Mouse (Mus musculus) embryonic facial prominence, embryonic 11.5 days (tissue): Measurements from ENCODE around the gene Galntl6. TPM values are rescaled to one million over a fixed set of nuclear protein-coding genes. Genes with fewer than 3 reads are reported as not detected.

Experiments used
- ATAC-seq: fragments of 200-750 bp; cut with Nextera tagmentation; replicated peaks from 2 replicates; pipeline ENCODE4 v1.8.0; 2017; ENCODE audit warnings: low read depth; ENCODE audit not compliant: insufficient number of reproducible peaks, low FRiP score, low TSS enrichment
- DNase-seq: peaks from one replicate; pipeline ENCODE4 v3.0.0-alpha.2; 2015; ENCODE audit warnings: low spot score
- H3K27ac ChIP-seq: fragments of 300-500 bp; sonication (generic); replicated peaks from 2 replicates; pipeline ENCODE4 v1.5.1; 2014; ENCODE audit warnings: mild to moderate bottlenecking, low read depth, low read length, control low read depth
- H3K27me3 ChIP-seq: fragments of 300-500 bp; sonication (generic); 2 replicates; pipeline ENCODE4 v1.6.1; 2014; ENCODE audit warnings: mild to moderate bottlenecking, low read length, moderate library complexity, mixed read lengths; ENCODE audit not compliant: control insufficient read depth, insufficient read depth
- H3K36me3 ChIP-seq: fragments of 300-500 bp; sonication (generic); replicated peaks from 2 replicates; pipeline ENCODE4 v1.6.1; 2014; ENCODE audit warnings: low read depth, mild to moderate bottlenecking, low read length, moderate library complexity, mixed read lengths; ENCODE audit not compliant: control insufficient read depth, insufficient read depth
- H3K4me1 ChIP-seq: fragments of 300-500 bp; sonication (generic); 2 replicates; pipeline ENCODE4 v1.6.1; 2014; ENCODE audit warnings: low read length, mixed read lengths; ENCODE audit not compliant: control insufficient read depth, insufficient read depth
- H3K4me2 ChIP-seq: fragments of 300-500 bp; sonication (generic); 2 replicates; pipeline ENCODE4 v1.6.1; 2014; ENCODE audit warnings: low read depth, mild to moderate bottlenecking, control low read depth, low read length, moderate library complexity
- H3K4me3 ChIP-seq: fragments of 300-500 bp; sonication (generic); 2 replicates; pipeline ENCODE4 v1.5.1; 2014; ENCODE audit warnings: low read depth, low read length, control low read depth
- H3K9ac ChIP-seq: fragments of 300-500 bp; sonication (generic); replicated peaks from 2 replicates; pipeline ENCODE4 v1.6.1; 2014; ENCODE audit warnings: mild to moderate bottlenecking, control low read depth, low read length
- H3K9me3 ChIP-seq: fragments of 300-500 bp; sonication (generic); replicated peaks from 2 replicates; pipeline ENCODE4 v1.6.1; 2016; ENCODE audit warnings: mild to moderate bottlenecking, low read length, inconsistent platforms, mixed read lengths; ENCODE audit not compliant: control insufficient read depth
- WGBS: fragments of 180-500 bp; shearing (Covaris S2); extraction: QIAGEN DNeasy Blood & Tissue Kit; methylation state at CpG from one replicate; pipeline ENCODE4 v1.1.7; 2014; 5-methylcytosine and 5-hydroxymethylcytosine counted together
- polyA plus RNA-seq: library from polyadenylated mRNA; unstranded; fragments of >200 nt; fragmentation: Nextera tagmentation; extraction: Ambion mirVana; gene quantifications from 2 replicates; pipeline ENCODE4 v1.2.1, GENCODE M21; 2014

The Galntl6 gene
- polyA plus RNA-seq, 1 experiment from 2014 or later = 0.74 TPM

GRCm38 (mm10) chr8:58691761-58692160, 220.7 kb downstream of the Galntl6 start:
- DNase-seq (no peak), ATAC-seq (no peak)

GRCm38 (mm10) chr8:58677847-58678450, 234.5 kb downstream of the Galntl6 start:
- 39% methylated on average over 6 of the region's 6 CpGs for WGBS
- Histone ChIP-seq H3K4me1 (no peaks in the 10 kb centered on the region), H3K27ac (no peak overlapping the region), H3K9ac (no peak overlapping the region), H3K36me3 (no peaks in the 10 kb centered on the region), H3K27me3 (no peaks in the 10 kb centered on the region), H3K4me3 (no peak overlapping the region), H3K4me2 (no peak overlapping the region), H3K9me3 (no peaks in the 10 kb centered on the region)
- no peak for ATAC-seq
- no peak for DNase-seq

More at GRCm38 (mm10) chr8:58691761-58692160, 220.7 kb downstream of the Galntl6 start:
- 97% methylated on average over 3 of the region's 3 CpGs for WGBS
- H3K9ac ChIP-seq = no peak overlapping the region
- no peaks in the 10 kb centered on the region for H3K27me3 ChIP-seq
- H3K36me3 ChIP-seq = no peaks in the 10 kb centered on the region
- no peaks in the 10 kb centered on the region for H3K9me3 ChIP-seq
- no peak overlapping the region for H3K27ac ChIP-seq
- H3K4me1 ChIP-seq = no peaks in the 10 kb centered on the region
- H3K4me2 ChIP-seq = no peak overlapping the region
- H3K4me3 ChIP-seq = no peak overlapping the region

- H3K9me3 ChIP-seq = no peaks in the 10 kb centered on the region
- no peak overlapping the region for H3K4me2 ChIP-seq
- 78% methylated on average over 2 of the region's 2 CpGs for WGBS
- DNase-seq (no peak), ATAC-seq (no peak)
- H3K27ac ChIP-seq = no peak overlapping the region
- no peaks in the 10 kb centered on the region for H3K27me3 ChIP-seq
- no peak overlapping the region for H3K9ac ChIP-seq
- no peaks in the 10 kb centered on the region for H3K36me3 ChIP-seq
- no peak overlapping the region for H3K4me3 ChIP-seq
- H3K4me1 ChIP-seq = no peaks in the 10 kb centered on the region
These were observed 243.4 kb downstream of the Galntl6 start for GRCm38 (mm10) chr8:58669075-58669474.

GRCm38 (mm10) chr8:58660019-58660418, 252.4 kb downstream of the Galntl6 start:
- Histone ChIP-seq H3K9ac (no peak overlapping the region), H3K9me3 (no peaks in the 10 kb centered on the region), H3K4me1 (no peaks in the 10 kb centered on the region), H3K27ac (no peak overlapping the region), H3K27me3 (no peaks in the 10 kb centered on the region), H3K4me3 (no peak overlapping the region), H3K36me3 (no peaks in the 10 kb centered on the region), H3K4me2 (no peak overlapping the region)
- no peak for ATAC-seq
- no peak for DNase-seq

GRCm38 (mm10) chr8:58655631-58656030, 256.8 kb downstream of the Galntl6 start:
- Histone ChIP-seq H3K27ac (no peak overlapping the region), H3K9ac (no peak overlapping the region), H3K4me1 (no peaks in the 10 kb centered on the region), H3K9me3 (no peaks in the 10 kb centered on the region), H3K36me3 (no peaks in the 10 kb centered on the region), H3K27me3 (no peaks in the 10 kb centered on the region), H3K4me2 (no peak overlapping the region), H3K4me3 (no peak overlapping the region)
- 80% methylated on average over 4 of the region's 4 CpGs for WGBS
- ATAC-seq = no peak
- DNase-seq = no peak

GRCm38 (mm10) chr8:58606451-58606850, 306.0 kb downstream of the Galntl6 start:
- H3K4me2 ChIP-seq = no peak overlapping the region
- no peaks in the 10 kb centered on the region for H3K9me3 ChIP-seq
- H3K36me3 ChIP-seq = no peaks in the 10 kb centered on the region
- no peak overlapping the region for H3K27ac ChIP-seq
- no peak for ATAC-seq
- no peak for DNase-seq
- no peak overlapping the region for H3K9ac ChIP-seq
- no peaks in the 10 kb centered on the region for H3K27me3 ChIP-seq
- H3K4me3 ChIP-seq = no peak overlapping the region
- WGBS = 51% methylated on average over 4 of the region's 4 CpGs
- no peaks in the 10 kb centered on the region for H3K4me1 ChIP-seq

GRCm38 (mm10) chr8:58604751-58605150, 307.7 kb downstream of the Galntl6 start:
- Histone ChIP-seq H3K4me3 (no peak overlapping the region), H3K27me3 (no peaks in the 10 kb centered on the region), H3K36me3 (no peaks in the 10 kb centered on the region), H3K4me1 (no peaks in the 10 kb centered on the region), H3K27ac (no peak overlapping the region), H3K9me3 (no peaks in the 10 kb centered on the region), H3K9ac (no peak overlapping the region), H3K4me2 (no peak overlapping the region)
- WGBS = 74% methylated on average over 4 of the region's 4 CpGs
- DNase-seq (no peak), ATAC-seq (no peak)

- Histone ChIP-seq H3K27ac (no peak overlapping the region), H3K36me3 (no peaks in the 10 kb centered on the region), H3K27me3 (no peaks in the 10 kb centered on the region), H3K4me2 (no peak overlapping the region), H3K9ac (no peak overlapping the region), H3K4me1 (no peaks in the 10 kb centered on the region), H3K9me3 (no peaks in the 10 kb centered on the region), H3K4me3 (no peak overlapping the region)
- WGBS = 82% methylated on average over 6 of the region's 6 CpGs
- DNase-seq = no peak
- ATAC-seq = no peak
These were observed 314.6 kb downstream of the Galntl6 start for GRCm38 (mm10) chr8:58597834-58598233.
